Mouse (Mus musculus): ENCODE data around the gene Tmsb15b2. TPM values are rescaled to one million over a fixed set of nuclear protein-coding genes. Genes with fewer than 3 reads are reported as not detected.
"Not testable (repeated sequence)": the region's sequence is repeated elsewhere in the genome, so short reads cannot be mapped to it uniquely, and the experiment has no call there.

Gene Tmsb15b2
- polyA plus RNA-seq (2014; fragmentation: Nextera tagmentation; extraction: Ambion mirVana), result 101 and 105 TPM in 2 replicates

- not testable (repeated sequence) for H3K9me3 ChIP-seq (ENCODE audit: control insufficient read depth, low read length); H3K4me1 ChIP-seq (ENCODE audit: control insufficient read depth, insufficient read depth, low read length); H3K27me3 ChIP-seq (ENCODE audit: control insufficient read depth, insufficient read depth, low read length); DNase-seq; ATAC-seq (ENCODE audit: low FRiP score, low TSS enrichment); H3K36me3 ChIP-seq (ENCODE audit: control insufficient read depth, insufficient read depth, low read length); H3K27ac ChIP-seq (replicated peaks; ENCODE audit: low read depth, low read length)
- peak within 1 kb of the TSS; percentile 42 for H3K4me3 ChIP-seq (replicated peaks; ENCODE audit: low read depth, low read length)
- H3K9ac ChIP-seq (replicated peaks; ENCODE audit: low read length), result peak within 1 kb of the TSS; percentile 46; the same call in 1 of the 2 replicates
- 88% methylated on average over 6 of the region's 6 CpGs for WGBS
- peak within 1 kb of the TSS; percentile 55 for H3K4me2 ChIP-seq (ENCODE audit: low read length)
Measured at GRCm38 (mm10) chrX:136975397-136975796, at the start of gene Tmsb15b2. Gene Tmsb15b2, minus strand, starts transcription at chrX:136975497.

- peak; percentile 24; the same call in 1 of the 2 replicates for ATAC-seq (ENCODE audit: low FRiP score, low TSS enrichment)
Measured at GRCm38 (mm10) chrX:137019310-137019709, 44.0 kb upstream of the Tmsb15b2 start.

GRCm38 (mm10) chrX:137017668-137018067, 42.4 kb upstream of the Tmsb15b2 start:
- Histone ChIP-seq H3K27ac (replicated peaks; ENCODE audit: low read depth, low read length) (no peak overlapping the region), H3K9ac (replicated peaks; ENCODE audit: low read length) (no peak overlapping the region), H3K27me3 (ENCODE audit: control insufficient read depth, insufficient read depth, low read length) (no peaks in the 10 kb centered on the region), H3K36me3 (ENCODE audit: control insufficient read depth, insufficient read depth, low read length) (0 out of 2 replicates have a peak, but pooled peaks cover 4% of the 10 kb centered on the region), H3K4me2 (ENCODE audit: low read length) (no peak overlapping the region), H3K9me3 (ENCODE audit: control insufficient read depth, low read length) (no peaks in the 10 kb centered on the region), H3K4me3 (replicated peaks; ENCODE audit: low read depth, low read length) (no peak overlapping the region), H3K4me1 (ENCODE audit: control insufficient read depth, insufficient read depth, low read length) (no peaks in the 10 kb centered on the region)
- ATAC-seq (ENCODE audit: low FRiP score, low TSS enrichment), result no peak
- 84% methylated on average over 1 of the region's 1 CpGs for WGBS
- DNase-seq, result no peak

More at GRCm38 (mm10) chrX:137019310-137019709, 44.0 kb upstream of the Tmsb15b2 start:
- Histone ChIP-seq H3K9ac (replicated peaks; ENCODE audit: low read length) (no peak overlapping the region), H3K4me1 (ENCODE audit: control insufficient read depth, insufficient read depth, low read length) (no peaks in the 10 kb centered on the region), H3K4me3 (replicated peaks; ENCODE audit: low read depth, low read length) (no peak overlapping the region), H3K4me2 (ENCODE audit: low read length) (no peak overlapping the region), H3K27me3 (ENCODE audit: control insufficient read depth, insufficient read depth, low read length) (no peaks in the 10 kb centered on the region), H3K9me3 (ENCODE audit: control insufficient read depth, low read length) (no peaks in the 10 kb centered on the region), H3K27ac (replicated peaks; ENCODE audit: low read depth, low read length) (no peak overlapping the region), H3K36me3 (ENCODE audit: control insufficient read depth, insufficient read depth, low read length) (0 out of 2 replicates have a peak, but pooled peaks cover 2% of the 10 kb centered on the region)
- 26% methylated on average over 1 of the region's 1 CpGs for WGBS
- DNase-seq, result peak; percentile 88

GRCm38 (mm10) chrX:137015099-137015709, 39.9 kb upstream of the Tmsb15b2 start:
- Histone ChIP-seq H3K27me3 (ENCODE audit: control insufficient read depth, insufficient read depth, low read length) (no peaks in the 10 kb centered on the region), H3K4me2 (ENCODE audit: low read length) (no peak overlapping the region), H3K9me3 (ENCODE audit: control insufficient read depth, low read length) (no peaks in the 10 kb centered on the region), H3K27ac (replicated peaks; ENCODE audit: low read depth, low read length) (no peak overlapping the region), H3K36me3 (ENCODE audit: control insufficient read depth, insufficient read depth, low read length) (peaks cover 7% of the 10 kb centered on the region; the same call in 1 of the 2 replicates), H3K4me1 (ENCODE audit: control insufficient read depth, insufficient read depth, low read length) (no peaks in the 10 kb centered on the region), H3K4me3 (replicated peaks; ENCODE audit: low read depth, low read length) (no peak overlapping the region), H3K9ac (replicated peaks; ENCODE audit: low read length) (no peak overlapping the region)
- ATAC-seq (ENCODE audit: low FRiP score, low TSS enrichment), result no peak
- peak; percentile 88 for DNase-seq
- 50% methylated on average over 6 of the region's 6 CpGs for WGBS

- WGBS, result 89% methylated on average over 2 of the region's 2 CpGs
Measured at GRCm38 (mm10) chrX:136996256-136996655, 21.0 kb upstream of the Tmsb15b2 start.

GRCm38 (mm10) chrX:136993641-136994040, 18.3 kb upstream of the Tmsb15b2 start:
- H3K9me3 ChIP-seq (ENCODE audit: control insufficient read depth, low read length), result no peaks in the 10 kb centered on the region
- no peaks in the 10 kb centered on the region for H3K36me3 ChIP-seq (ENCODE audit: control insufficient read depth, insufficient read depth, low read length)
- H3K9ac ChIP-seq (replicated peaks; ENCODE audit: low read length), result peak overlapping the region; percentile 71
- ATAC-seq (ENCODE audit: low FRiP score, low TSS enrichment), result no peak
- H3K27me3 ChIP-seq (ENCODE audit: control insufficient read depth, insufficient read depth, low read length), result no peaks in the 10 kb centered on the region
- H3K4me1 ChIP-seq (ENCODE audit: control insufficient read depth, insufficient read depth, low read length), result peaks cover 8% of the 10 kb centered on the region; the same call in 1 of the 2 replicates
- H3K4me2 ChIP-seq (ENCODE audit: low read length), result peak overlapping the region; percentile 52
- H3K27ac ChIP-seq (replicated peaks; ENCODE audit: low read depth, low read length), result peak overlapping the region; percentile 92
- 30% methylated on average over 14 of the region's 14 CpGs for WGBS
- peak; percentile 66 for DNase-seq
- peak overlapping the region; percentile 50 for H3K4me3 ChIP-seq (replicated peaks; ENCODE audit: low read depth, low read length)

More at GRCm38 (mm10) chrX:136996256-136996655, 21.0 kb upstream of the Tmsb15b2 start:
- Histone ChIP-seq H3K4me3 (replicated peaks; ENCODE audit: low read depth, low read length) (no peak overlapping the region), H3K36me3 (ENCODE audit: control insufficient read depth, insufficient read depth, low read length) (no peaks in the 10 kb centered on the region), H3K4me1 (ENCODE audit: control insufficient read depth, insufficient read depth, low read length) (peaks cover 8% of the 10 kb centered on the region; the same call in 1 of the 2 replicates), H3K27me3 (ENCODE audit: control insufficient read depth, insufficient read depth, low read length) (no peaks in the 10 kb centered on the region), H3K9me3 (ENCODE audit: control insufficient read depth, low read length) (no peaks in the 10 kb centered on the region), H3K27ac (replicated peaks; ENCODE audit: low read depth, low read length) (no peak overlapping the region), H3K9ac (replicated peaks; ENCODE audit: low read length) (no peak overlapping the region), H3K4me2 (ENCODE audit: low read length) (no peak overlapping the region)
- ATAC-seq (ENCODE audit: low FRiP score, low TSS enrichment) (no peak), DNase-seq (no peak)

- 19% methylated on average over 26 of the region's 26 CpGs for WGBS
- Histone ChIP-seq H3K36me3 (ENCODE audit: control insufficient read depth, insufficient read depth, low read length) (no peaks in the 10 kb centered on the region), H3K4me2 (ENCODE audit: low read length) (peak within 1 kb of the TSS; percentile 52), H3K27me3 (ENCODE audit: control insufficient read depth, insufficient read depth, low read length) (no peaks in the 10 kb centered on the region), H3K4me1 (ENCODE audit: control insufficient read depth, insufficient read depth, low read length) (peaks cover 8% of the 10 kb centered on the region; the same call in 1 of the 2 replicates), H3K4me3 (replicated peaks; ENCODE audit: low read depth, low read length) (peak within 1 kb of the TSS; percentile 50), H3K9me3 (ENCODE audit: control insufficient read depth, low read length) (no peaks in the 10 kb centered on the region), H3K27ac (replicated peaks; ENCODE audit: low read depth, low read length) (peak within 1 kb of the TSS; percentile 92), H3K9ac (replicated peaks; ENCODE audit: low read length) (peak within 1 kb of the TSS; percentile 71)
- peak; percentile 98 for ATAC-seq (ENCODE audit: low FRiP score, low TSS enrichment)
- peak; percentile 92 for DNase-seq
Measured at GRCm38 (mm10) chrX:136992978-136993547, 17.8 kb upstream of the Tmsb15b2 start, which contains the start of gene Zcchc18. Gene Zcchc18, plus strand, starts transcription at chrX:136993155.

GRCm38 (mm10) chrX:136992191-136992965, 17.1 kb upstream of the Tmsb15b2 start:
- Histone ChIP-seq H3K27me3 (ENCODE audit: control insufficient read depth, insufficient read depth, low read length) (no peaks in the 10 kb centered on the region), H3K27ac (replicated peaks; ENCODE audit: low read depth, low read length) (peak overlapping the region; percentile 92), H3K4me3 (replicated peaks; ENCODE audit: low read depth, low read length) (peak overlapping the region; percentile 50), H3K9me3 (ENCODE audit: control insufficient read depth, low read length) (no peaks in the 10 kb centered on the region), H3K4me2 (ENCODE audit: low read length) (peak overlapping the region; percentile 52), H3K36me3 (ENCODE audit: control insufficient read depth, insufficient read depth, low read length) (no peaks in the 10 kb centered on the region), H3K9ac (replicated peaks; ENCODE audit: low read length) (peak overlapping the region; percentile 71), H3K4me1 (ENCODE audit: control insufficient read depth, insufficient read depth, low read length) (peaks cover 8% of the 10 kb centered on the region; the same call in 1 of the 2 replicates)
- peak; percentile 43 for DNase-seq
- 28% methylated on average over 19 of the region's 19 CpGs for WGBS
- peak; percentile 69 for ATAC-seq (ENCODE audit: low FRiP score, low TSS enrichment)

All from midbrain, embryonic 14.5 days (tissue).